Mouse (Mus musculus) midbrain, embryonic 15.5 days (tissue): ENCODE measurements at regions not wholly inside any gene's neighbourhood (a gene's known extent, or its start where the extent isn't known, plus 50 kb on each side); places are given as distances from the start of the nearest gene placed in this dataset.

Experiments
- ATAC-seq: fragments of 200-750 bp; cut with Nextera tagmentation; replicated peaks from 2 replicates; pipeline ENCODE4 v1.8.0; 2017; ENCODE audit warnings: moderate TSS enrichment
- H3K27ac ChIP-seq: fragments of 300-500 bp; sonication (generic); 2 replicates; pipeline ENCODE4 v1.5.1; 2015; ENCODE audit warnings: mild to moderate bottlenecking, inconsistent platforms
- H3K27me3 ChIP-seq: fragments of 300-500 bp; sonication (generic); replicated peaks from 2 replicates; pipeline ENCODE4 v1.6.1; 2015; ENCODE audit warnings: inconsistent platforms
- H3K36me3 ChIP-seq: fragments of 300-500 bp; sonication (generic); replicated peaks from 2 replicates; pipeline ENCODE4 v1.6.1; 2015; ENCODE audit warnings: inconsistent platforms
- H3K4me1 ChIP-seq: fragments of 300-500 bp; sonication (generic); 2 replicates; pipeline ENCODE4 v1.6.1; 2015; ENCODE audit warnings: inconsistent platforms
- H3K4me2 ChIP-seq: fragments of 300-500 bp; sonication (generic); 2 replicates; pipeline ENCODE4 v1.6.1; 2015; ENCODE audit warnings: inconsistent platforms, mild to moderate bottlenecking, moderate library complexity
- H3K4me3 ChIP-seq: fragments of 300-500 bp; sonication (generic); 2 replicates; pipeline ENCODE4 v1.5.1; 2015; ENCODE audit warnings: mild to moderate bottlenecking, inconsistent platforms
- H3K9ac ChIP-seq: fragments of 300-500 bp; sonication (generic); 2 replicates; pipeline ENCODE4 v1.6.1; 2015; ENCODE audit warnings: mild to moderate bottlenecking, inconsistent platforms
- H3K9me3 ChIP-seq: fragments of 300-500 bp; sonication (generic); 2 replicates; pipeline ENCODE4 v1.6.1; 2016; ENCODE audit warnings: inconsistent platforms
- WGBS: fragments of 180-500 bp; shearing (Covaris S2); methylation state at CpG from one replicate; pipeline ENCODE4 v1.1.7; 2015; ENCODE audit warnings: mixed read lengths; 5-methylcytosine and 5-hydroxymethylcytosine counted together

DNA sequence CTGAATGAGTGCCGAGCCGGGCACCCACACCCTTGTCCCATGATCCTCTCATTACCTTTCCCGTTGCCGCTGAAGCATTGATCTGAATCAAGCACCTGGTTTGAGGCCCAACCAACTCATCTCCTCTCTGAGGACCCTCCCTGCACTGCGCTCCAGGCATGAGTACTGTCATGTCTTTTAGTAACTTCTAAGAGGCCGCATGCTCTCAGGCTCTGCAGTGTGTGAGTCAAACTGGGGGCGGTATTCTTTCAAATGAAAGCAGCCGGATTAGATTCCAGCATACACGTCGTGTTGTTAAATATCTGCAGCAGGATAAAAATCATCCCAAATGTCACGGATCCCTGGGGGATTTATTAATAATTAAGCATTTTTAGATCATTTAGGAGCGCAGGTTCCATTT, 79.4 kb upstream of the Maml3 start:
- H3K36me3 ChIP-seq = no peaks in the 10 kb centered on the region
- H3K4me1 ChIP-seq = peaks cover 22% of the 10 kb centered on the region
- H3K9ac ChIP-seq = no peak overlapping the region
- no peak overlapping the region for H3K27ac ChIP-seq
- ATAC-seq = no peak
- H3K4me3 ChIP-seq = no peak overlapping the region
- no peaks in the 10 kb centered on the region for H3K9me3 ChIP-seq
- H3K4me2 ChIP-seq = no peak overlapping the region
- WGBS = 64% methylated on average over 12 of the region's 12 CpGs
- no peaks in the 10 kb centered on the region for H3K27me3 ChIP-seq

DNA sequence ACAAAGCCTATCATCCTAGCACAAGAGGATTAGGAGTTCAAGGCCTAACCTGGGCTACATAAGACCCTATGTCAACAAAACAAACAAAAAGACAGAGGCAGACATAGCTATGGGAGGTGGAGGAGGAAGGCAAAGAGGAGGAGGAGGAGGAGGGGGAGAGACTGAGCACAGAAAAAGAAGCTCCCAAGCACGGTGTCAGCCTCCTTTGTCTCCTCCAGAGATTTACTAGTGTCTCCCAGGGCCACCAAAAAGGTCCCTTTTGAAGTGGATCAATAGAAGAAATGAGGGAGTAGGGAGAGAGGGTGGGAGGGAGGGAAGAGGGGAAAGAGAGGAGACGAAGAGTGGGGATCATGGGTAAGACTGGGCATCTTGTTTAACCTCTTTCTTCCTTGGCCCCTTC, 80.5 kb upstream of the Maml3 start:
- Histone ChIP-seq H3K27me3 (no peaks in the 10 kb centered on the region), H3K36me3 (no peaks in the 10 kb centered on the region), H3K9me3 (no peaks in the 10 kb centered on the region), H3K4me1 (peaks cover 11% of the 10 kb centered on the region), H3K9ac (no peak overlapping the region), H3K4me3 (no peak overlapping the region), H3K27ac (no peak overlapping the region), H3K4me2 (no peak overlapping the region)
- ATAC-seq = no peak
- 26% methylated on average over 2 of the region's 2 CpGs for WGBS

- Histone ChIP-seq H3K4me2 (no peak overlapping the region), H3K9ac (no peak overlapping the region), H3K9me3 (no peaks in the 10 kb centered on the region), H3K27ac (no peak overlapping the region), H3K4me1 (peaks cover 4% of the 10 kb centered on the region; the same call in 1 of the 2 replicates), H3K4me3 (no peak overlapping the region), H3K36me3 (no peaks in the 10 kb centered on the region), H3K27me3 (no peaks in the 10 kb centered on the region)
- 48% methylated on average over 4 of the region's 4 CpGs for WGBS
- ATAC-seq = no peak
These were observed 80.7 kb upstream of the Foxo1 start for GRCm38 (mm10) chr3:52187401-52187801.

- no peak overlapping the region for H3K27ac ChIP-seq
- H3K27me3 ChIP-seq = no peaks in the 10 kb centered on the region
- peaks cover 4% of the 10 kb centered on the region; the same call in 1 of the 2 replicates for H3K4me1 ChIP-seq
- no peak overlapping the region for H3K4me3 ChIP-seq
- H3K9me3 ChIP-seq = no peaks in the 10 kb centered on the region
- H3K4me2 ChIP-seq = no peak overlapping the region
- ATAC-seq = no peak
- no peaks in the 10 kb centered on the region for H3K36me3 ChIP-seq
- 88% methylated on average over 6 of the region's 6 CpGs for WGBS
- H3K9ac ChIP-seq = no peak overlapping the region
These were observed 79.8 kb upstream of the Foxo1 start for GRCm38 (mm10) chr3:52188303-52188702.

GRCm38 (mm10) chr3:52189016-52189415, 79.1 kb upstream of the Foxo1 start:
- Histone ChIP-seq H3K4me1 (peaks cover 4% of the 10 kb centered on the region; the same call in 1 of the 2 replicates), H3K9ac (no peak overlapping the region), H3K9me3 (no peaks in the 10 kb centered on the region), H3K27ac (no peak overlapping the region), H3K4me2 (no peak overlapping the region), H3K4me3 (no peak overlapping the region), H3K27me3 (no peaks in the 10 kb centered on the region), H3K36me3 (no peaks in the 10 kb centered on the region)
- 94% methylated on average over 6 of the region's 6 CpGs for WGBS
- no peak for ATAC-seq

GRCm38 (mm10) chr3:52190021-52190420, 78.1 kb upstream of the Foxo1 start:
- no peak overlapping the region for H3K4me3 ChIP-seq
- H3K9ac ChIP-seq = no peak overlapping the region
- H3K9me3 ChIP-seq = no peaks in the 10 kb centered on the region
- no peak overlapping the region for H3K27ac ChIP-seq
- no peak for ATAC-seq
- no peaks in the 10 kb centered on the region for H3K36me3 ChIP-seq
- no peaks in the 10 kb centered on the region for H3K4me1 ChIP-seq
- H3K27me3 ChIP-seq = no peaks in the 10 kb centered on the region
- 84% methylated on average over 7 of the region's 7 CpGs for WGBS
- no peak overlapping the region for H3K4me2 ChIP-seq

DNA sequence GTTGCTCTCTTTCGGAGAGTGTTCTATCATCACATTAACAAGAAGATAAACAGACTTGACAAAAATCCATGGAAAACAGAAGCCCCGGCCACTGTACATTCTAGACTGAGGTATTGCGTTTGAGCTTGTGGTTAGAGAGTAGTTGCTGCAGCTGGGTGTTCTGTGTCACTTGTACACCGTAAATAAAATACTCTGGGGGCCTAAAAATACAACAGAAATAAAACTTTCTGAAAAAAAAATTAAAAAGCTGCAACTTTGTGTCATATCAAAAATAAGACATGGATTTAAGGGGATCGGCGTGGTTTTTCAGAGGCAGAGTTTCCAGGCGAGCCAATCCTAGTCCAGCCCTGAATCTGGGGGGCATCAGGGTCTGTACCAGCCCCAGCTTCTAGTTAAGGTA, 75.1 kb upstream of the Foxo1 start:
- WGBS = 74% methylated on average over 7 of the region's 7 CpGs

DNA sequence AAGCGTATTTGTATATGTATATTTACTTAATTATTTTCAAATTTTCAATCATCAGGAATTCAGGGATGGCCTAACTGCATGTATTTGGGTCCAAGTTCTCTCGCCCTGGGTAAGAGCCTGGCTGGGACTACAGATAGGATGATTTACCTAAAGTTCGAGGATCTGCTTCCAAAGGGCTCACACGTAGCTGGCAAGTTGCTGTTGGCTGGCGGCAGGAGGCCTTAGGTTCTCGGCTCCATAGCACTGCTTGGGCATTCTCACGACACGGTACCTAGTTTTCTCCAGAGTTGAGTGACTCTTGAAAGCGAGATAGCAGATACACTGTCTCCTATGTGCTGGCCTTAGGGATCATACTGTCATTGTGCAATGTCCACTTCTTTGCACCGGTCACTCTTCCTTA, 73.9 kb upstream of the Foxo1 start:
- 90% methylated on average over 10 of the region's 10 CpGs for WGBS
- Histone ChIP-seq H3K4me3 (no peak overlapping the region), H3K9me3 (no peaks in the 10 kb centered on the region)

More for the DNA sequence above, 75.1 kb upstream of the Foxo1 start:
- Histone ChIP-seq H3K9me3 (no peaks in the 10 kb centered on the region), H3K27me3 (no peaks in the 10 kb centered on the region), H3K4me3 (no peak overlapping the region), H3K9ac (no peak overlapping the region), H3K36me3 (no peaks in the 10 kb centered on the region), H3K4me2 (no peak overlapping the region), H3K4me1 (peaks cover 18% of the 10 kb centered on the region), H3K27ac (no peak overlapping the region)
- ATAC-seq = no peak

GRCm38 (mm10) chr3:52195486-52195885, 72.7 kb upstream of the Foxo1 start:
- H3K4me2 ChIP-seq = peak overlapping the region; percentile 92
- peaks cover 18% of the 10 kb centered on the region for H3K4me1 ChIP-seq
- no peak overlapping the region for H3K9ac ChIP-seq
- ATAC-seq = no peak
- no peaks in the 10 kb centered on the region for H3K9me3 ChIP-seq
- H3K4me3 ChIP-seq = no peak overlapping the region
- 0 out of 2 replicates have a peak overlapping the region, but pooled peaks have one; percentile 89 for H3K27ac ChIP-seq
- H3K27me3 ChIP-seq = no peaks in the 10 kb centered on the region
- H3K36me3 ChIP-seq = no peaks in the 10 kb centered on the region
- WGBS = 86% methylated on average over 3 of the region's 3 CpGs

More for the DNA sequence above, 73.9 kb upstream of the Foxo1 start:
- no peak overlapping the region for H3K9ac ChIP-seq
- peaks cover 18% of the 10 kb centered on the region for H3K4me1 ChIP-seq
- H3K4me2 ChIP-seq = no peak overlapping the region
- ATAC-seq = no peak
- H3K27me3 ChIP-seq = no peaks in the 10 kb centered on the region
- no peaks in the 10 kb centered on the region for H3K36me3 ChIP-seq
- no peak overlapping the region for H3K27ac ChIP-seq

GRCm38 (mm10) chr3:52196047-52196935, 71.8 kb upstream of the Foxo1 start:
- peaks cover 18% of the 10 kb centered on the region for H3K4me1 ChIP-seq
- H3K36me3 ChIP-seq = no peaks in the 10 kb centered on the region
- H3K27ac ChIP-seq = peak overlapping the region; percentile 89
- H3K9me3 ChIP-seq = no peaks in the 10 kb centered on the region
- 1% methylated on average over 37 of the region's 39 CpGs for WGBS
- peak overlapping the region; percentile 69 for H3K9ac ChIP-seq
- peak overlapping the region; percentile 45 for H3K4me3 ChIP-seq
- H3K4me2 ChIP-seq = peak overlapping the region; percentile 92
- ATAC-seq = peak; percentile 87
- no peaks in the 10 kb centered on the region for H3K27me3 ChIP-seq

DNA sequence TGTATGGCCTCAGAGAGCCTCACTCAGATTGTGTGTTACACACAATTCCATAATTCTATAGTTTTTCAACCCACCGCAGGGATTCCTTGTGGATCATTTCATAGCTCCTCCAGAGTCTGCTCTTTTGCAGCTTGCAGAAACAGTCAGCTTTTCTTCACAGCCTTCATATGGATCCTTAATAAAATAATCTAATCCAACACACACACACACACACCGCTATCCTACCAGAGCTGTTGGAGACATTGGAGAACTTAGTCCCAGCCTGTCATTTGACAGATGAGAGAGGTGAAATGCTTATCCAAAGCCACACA, 71.2 kb upstream of the Foxo1 start:
- Histone ChIP-seq H3K9me3 (no peaks in the 10 kb centered on the region), H3K27me3 (no peaks in the 10 kb centered on the region), H3K9ac (peak overlapping the region; percentile 45; the same call in 1 of the 2 replicates), H3K4me1 (peaks cover 18% of the 10 kb centered on the region), H3K4me3 (no peak overlapping the region), H3K4me2 (peak overlapping the region; percentile 92), H3K27ac (peak overlapping the region; percentile 89), H3K36me3 (no peaks in the 10 kb centered on the region)
- ATAC-seq = peak; percentile 27
- 53% methylated on average over 2 of the region's 2 CpGs for WGBS

DNA sequence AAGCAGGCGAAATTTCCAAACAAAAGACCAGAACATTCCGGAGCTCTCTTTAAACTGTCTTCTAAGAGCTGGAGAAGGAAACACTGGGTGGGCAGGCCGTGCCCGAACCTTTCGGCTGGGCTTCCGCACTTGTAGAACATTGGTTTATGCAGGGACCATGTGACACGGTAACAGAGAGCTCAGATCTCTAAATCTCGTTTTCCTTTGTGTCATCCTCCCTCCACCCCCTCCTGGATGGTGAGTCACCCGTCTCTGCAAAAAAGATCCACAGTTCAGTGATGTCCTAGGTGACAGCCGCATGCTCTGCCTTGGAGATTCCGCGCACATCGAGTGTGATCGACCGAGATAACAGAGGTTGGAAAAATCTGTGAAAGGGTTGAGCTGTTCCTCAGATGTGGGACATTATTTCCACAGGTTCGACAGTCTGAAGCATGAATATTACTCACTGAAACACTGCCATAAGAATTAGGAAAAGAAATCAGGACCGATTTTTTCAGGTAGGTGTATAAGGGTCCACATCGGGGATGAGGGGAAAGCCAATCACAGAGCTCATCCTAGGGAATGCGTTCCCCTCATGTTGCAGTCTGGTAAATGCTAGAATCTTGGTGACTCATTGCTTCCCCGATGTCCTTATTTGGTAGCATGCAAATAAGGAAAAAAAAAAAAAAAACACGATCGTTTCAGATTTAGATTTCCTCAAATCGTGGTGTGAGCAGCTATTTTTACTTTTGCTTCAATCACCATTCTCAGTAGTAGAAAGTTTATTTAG, 70.0 kb upstream of the Foxo1 start:
- Histone ChIP-seq H3K4me3 (no peak overlapping the region), H3K27me3 (no peaks in the 10 kb centered on the region), H3K4me2 (no peak overlapping the region), H3K36me3 (no peaks in the 10 kb centered on the region), H3K27ac (peak overlapping the region; percentile 89), H3K9me3 (no peaks in the 10 kb centered on the region), H3K4me1 (peaks cover 18% of the 10 kb centered on the region), H3K9ac (no peak overlapping the region)
- 71% methylated on average over 23 of the region's 23 CpGs for WGBS
- no peak for ATAC-seq
